Mouse (Mus musculus): Measurements from ENCODE around the gene Hnrnpul1.

DNA sequence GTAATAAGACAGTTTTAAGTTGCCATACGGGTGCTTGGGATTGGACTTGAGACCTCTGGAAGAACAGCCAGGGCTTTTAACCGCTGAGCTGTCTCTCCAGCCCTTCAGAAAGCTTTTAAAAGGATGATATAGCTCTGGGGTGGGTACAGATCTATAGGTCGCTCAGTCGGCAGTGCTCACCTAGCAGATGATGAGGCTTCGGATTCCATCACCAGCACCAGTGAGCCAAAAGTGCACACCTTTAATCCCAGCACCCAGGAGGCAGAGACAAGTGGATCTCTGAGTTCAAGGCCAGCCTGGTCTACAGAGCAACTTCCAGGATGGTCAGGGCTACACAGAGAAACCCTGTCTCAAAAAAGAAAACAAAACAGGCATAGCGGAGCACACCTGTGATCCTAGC, 46.5 kb upstream of the Hnrnpul1 start:
- no peak for TF ChIP-seq CTCF (IDR thresholded peaks at IDR 0.05; ENCODE audit: borderline replicate concordance, extremely low read depth, insufficient read depth, insufficient read length)
- no peak for TF ChIP-seq POLR2A (IDR thresholded peaks at IDR 0.05; ENCODE audit: borderline replicate concordance, extremely low read depth, insufficient read depth, insufficient read length, poor library complexity, severe bottlenecking)

Data from brain, embryonic 14.5 days (tissue).